Mouse (Mus musculus) kidney, embryonic 15.5 days (tissue): ENCODE results near the gene Neu3. TPM values are rescaled to one million over a fixed set of nuclear protein-coding genes. Genes with fewer than 3 reads are reported as not detected.
"Not testable (repeated sequence)": the region's sequence is repeated elsewhere in the genome, so short reads cannot be mapped to it uniquely, and the experiment has no call there.

ENCODE experiments used
- ATAC-seq: fragments of 200-750 bp; cut with Nextera tagmentation; replicated peaks from 2 replicates; pipeline ENCODE4 v1.8.0; 2017; ENCODE audit warnings: moderate TSS enrichment; ENCODE audit not compliant: low FRiP score
- H3K27ac ChIP-seq: fragments of 300-500 bp; sonication (generic); 2 replicates; pipeline ENCODE4 v1.5.1; 2015; ENCODE audit warnings: mild to moderate bottlenecking, inconsistent platforms
- H3K27me3 ChIP-seq: fragments of 300-500 bp; sonication (generic); 2 replicates; pipeline ENCODE4 v1.6.1; 2015; ENCODE audit warnings: inconsistent platforms
- H3K36me3 ChIP-seq: fragments of 300-500 bp; sonication (generic); 2 replicates; pipeline ENCODE4 v1.6.1; 2015; ENCODE audit warnings: inconsistent platforms
- H3K4me1 ChIP-seq: fragments of 300-500 bp; sonication (generic); 2 replicates; pipeline ENCODE4 v1.6.1; 2015; ENCODE audit warnings: inconsistent platforms
- H3K4me2 ChIP-seq: fragments of 300-500 bp; sonication (generic); 2 replicates; pipeline ENCODE4 v1.6.1; 2015; ENCODE audit warnings: moderate library complexity, mild to moderate bottlenecking, inconsistent platforms
- H3K4me3 ChIP-seq: fragments of 300-500 bp; sonication (generic); replicated peaks from 2 replicates; pipeline ENCODE4 v1.5.1; 2015; ENCODE audit warnings: mild to moderate bottlenecking, inconsistent platforms
- H3K9ac ChIP-seq: fragments of 300-500 bp; sonication (generic); 2 replicates; pipeline ENCODE4 v1.6.1; 2015; ENCODE audit warnings: mild to moderate bottlenecking, inconsistent platforms
- H3K9me3 ChIP-seq: fragments of 300-500 bp; sonication (generic); replicated peaks from 2 replicates; pipeline ENCODE4 v1.6.1; 2016; ENCODE audit warnings: inconsistent platforms
- WGBS: fragments of 180-500 bp; shearing (Covaris S2); methylation state at CpG from one replicate; pipeline ENCODE4 v1.1.7; 2015; ENCODE audit warnings: mixed read lengths; 5-methylcytosine and 5-hydroxymethylcytosine counted together
- polyA plus RNA-seq: library from polyadenylated mRNA; unstranded; fragments of >200 nt; fragmentation: Nextera tagmentation; extraction: Ambion mirVana; gene quantifications from 2 replicates; pipeline ENCODE4 v1.2.1, GENCODE M21; 2015

The Neu3 gene
- polyA plus RNA-seq, 1 experiment from 2014 or later: 3.1 TPM

- Histone ChIP-seq H3K4me3 (no peak overlapping the region), H3K9ac (no peak overlapping the region), H3K4me2 (peak overlapping the region; percentile 8; the same call in 1 of the 2 replicates), H3K4me1 (peaks cover 14% of the 10 kb centered on the region), H3K27ac (no peak overlapping the region), H3K36me3 (no peaks in the 10 kb centered on the region), H3K9me3 (no peaks in the 10 kb centered on the region), H3K27me3 (no peaks in the 10 kb centered on the region)
- no peak for ATAC-seq
- 65% methylated on average over 6 of the region's 6 CpGs for WGBS
These were observed 2.1 kb downstream of the Neu3 start for GRCm38 (mm10) chr7:99826096-99826495.

GRCm38 (mm10) chr7:99825511-99825910 is 2.7 kb downstream of the Neu3 start:
- no peak overlapping the region for H3K9ac ChIP-seq
- no peak overlapping the region for H3K27ac ChIP-seq
- H3K4me1 ChIP-seq: peaks cover 14% of the 10 kb centered on the region
- H3K4me3 ChIP-seq: no peak overlapping the region
- no peak overlapping the region for H3K4me2 ChIP-seq
- no peaks in the 10 kb centered on the region for H3K27me3 ChIP-seq
- H3K9me3 ChIP-seq: no peaks in the 10 kb centered on the region
- H3K36me3 ChIP-seq: no peaks in the 10 kb centered on the region
- no peak for ATAC-seq
- 85% methylated on average over 9 of the region's 9 CpGs for WGBS

- Histone ChIP-seq H3K4me2 (no peak overlapping the region), H3K27ac (no peak overlapping the region), H3K36me3 (no peaks in the 10 kb centered on the region), H3K27me3 (no peaks in the 10 kb centered on the region), H3K4me3 (no peak overlapping the region), H3K9me3 (no peaks in the 10 kb centered on the region), H3K4me1 (peaks cover 14% of the 10 kb centered on the region), H3K9ac (no peak overlapping the region)
- no peak for ATAC-seq
- 86% methylated on average over 16 of the region's 16 CpGs for WGBS
These were observed 3.4 kb downstream of the Neu3 start for GRCm38 (mm10) chr7:99824649-99825483.

GRCm38 (mm10) chr7:99823045-99823663 is 5.1 kb downstream of the Neu3 start:
- H3K9me3 ChIP-seq: no peaks in the 10 kb centered on the region
- no peak overlapping the region for H3K9ac ChIP-seq
- no peak overlapping the region for H3K4me2 ChIP-seq
- no peaks in the 10 kb centered on the region for H3K36me3 ChIP-seq
- H3K4me1 ChIP-seq: peaks cover 8% of the 10 kb centered on the region; the same call in 1 of the 2 replicates
- ATAC-seq: no peak
- WGBS: 88% methylated on average over 10 of the region's 10 CpGs
- 0 out of 2 replicates have a peak overlapping the region, but pooled peaks have one; percentile 22 for H3K27ac ChIP-seq
- H3K4me3 ChIP-seq: no peak overlapping the region
- no peaks in the 10 kb centered on the region for H3K27me3 ChIP-seq

- Histone ChIP-seq H3K4me1 (peaks cover 8% of the 10 kb centered on the region; the same call in 1 of the 2 replicates), H3K4me2 (no peak overlapping the region), H3K36me3 (no peaks in the 10 kb centered on the region), H3K27ac (0 out of 2 replicates have a peak overlapping the region, but pooled peaks have one; percentile 23), H3K9ac (no peak overlapping the region), H3K27me3 (no peaks in the 10 kb centered on the region), H3K4me3 (no peak overlapping the region), H3K9me3 (no peaks in the 10 kb centered on the region)
- ATAC-seq: peak; percentile 71; the same call in 1 of the 2 replicates
- 60% methylated on average over 5 of the region's 5 CpGs for WGBS
These were observed 5.8 kb downstream of the Neu3 start for GRCm38 (mm10) chr7:99822426-99822825.

GRCm38 (mm10) chr7:99821953-99822352 is 6.3 kb downstream of the Neu3 start:
- Histone ChIP-seq H3K36me3 (no peaks in the 10 kb centered on the region), H3K4me1 (peaks cover 8% of the 10 kb centered on the region; the same call in 1 of the 2 replicates), H3K9me3 (no peaks in the 10 kb centered on the region), H3K9ac (no peak overlapping the region), H3K4me3 (no peak overlapping the region), H3K4me2 (no peak overlapping the region), H3K27ac (no peak overlapping the region), H3K27me3 (no peaks in the 10 kb centered on the region)
- no peak for ATAC-seq
- 71% methylated on average over 2 of the region's 2 CpGs for WGBS

GRCm38 (mm10) chr7:99818181-99818725 is 10.0 kb downstream of the Neu3 start:
- not testable (repeated sequence) for H3K9me3 ChIP-seq, H3K36me3 ChIP-seq, ATAC-seq, H3K4me1 ChIP-seq, H3K9ac ChIP-seq, H3K27me3 ChIP-seq
- Histone ChIP-seq H3K4me2 (peak overlapping the region; percentile 44), H3K4me3 (0 out of 2 replicates have a peak overlapping the region, but pooled peaks have one; percentile 6), H3K27ac (peak overlapping the region; percentile 67)
- WGBS: 12% methylated on average over 9 of the region's 9 CpGs

GRCm38 (mm10) chr7:99813394-99813793 is 14.8 kb downstream of the Neu3 start:
- no peaks in the 10 kb centered on the region for H3K27me3 ChIP-seq
- H3K4me3 ChIP-seq: no peak overlapping the region
- no peak overlapping the region for H3K27ac ChIP-seq
- no peak overlapping the region for H3K9ac ChIP-seq
- H3K36me3 ChIP-seq: peaks cover 12% of the 10 kb centered on the region
- H3K4me1 ChIP-seq: 0 out of 2 replicates have a peak, but pooled peaks cover 3% of the 10 kb centered on the region
- ATAC-seq: no peak
- WGBS: 92% methylated on average over 11 of the region's 11 CpGs
- H3K4me2 ChIP-seq: no peak overlapping the region
- no peaks in the 10 kb centered on the region for H3K9me3 ChIP-seq

- no peak for ATAC-seq
- WGBS: 77% methylated on average over 4 of the region's 4 CpGs
These were observed 16.6 kb downstream of the Neu3 start for GRCm38 (mm10) chr7:99811661-99812060.

GRCm38 (mm10) chr7:99810814-99811213 is 17.4 kb downstream of the Neu3 start:
- Histone ChIP-seq H3K9ac (no peak overlapping the region), H3K27me3 (no peaks in the 10 kb centered on the region), H3K4me2 (no peak overlapping the region), H3K27ac (no peak overlapping the region), H3K4me3 (no peak overlapping the region), H3K9me3 (no peaks in the 10 kb centered on the region), H3K36me3 (peaks cover 12% of the 10 kb centered on the region), H3K4me1 (no peaks in the 10 kb centered on the region)
- no peak for ATAC-seq
- WGBS: 88% methylated on average over 2 of the region's 2 CpGs

More at GRCm38 (mm10) chr7:99811661-99812060, 16.6 kb downstream of the Neu3 start:
- H3K4me2 ChIP-seq: no peak overlapping the region
- H3K9me3 ChIP-seq: no peaks in the 10 kb centered on the region
- H3K36me3 ChIP-seq: peaks cover 12% of the 10 kb centered on the region
- H3K4me3 ChIP-seq: no peak overlapping the region
- H3K27me3 ChIP-seq: no peaks in the 10 kb centered on the region
- no peak overlapping the region for H3K9ac ChIP-seq
- no peaks in the 10 kb centered on the region for H3K4me1 ChIP-seq
- no peak overlapping the region for H3K27ac ChIP-seq

- not testable (repeated sequence) for H3K27ac ChIP-seq, ATAC-seq, H3K4me1 ChIP-seq, H3K4me2 ChIP-seq, H3K9me3 ChIP-seq, H3K9ac ChIP-seq, H3K36me3 ChIP-seq, H3K27me3 ChIP-seq, H3K4me3 ChIP-seq
- WGBS: 61% methylated on average over 7 of the region's 7 CpGs
These were observed 21.2 kb downstream of the Neu3 start for GRCm38 (mm10) chr7:99807043-99807442.

- Histone ChIP-seq H3K9me3 (no peaks in the 10 kb centered on the region), H3K9ac (no peak overlapping the region), H3K4me3 (no peak overlapping the region), H3K4me1 (no peaks in the 10 kb centered on the region), H3K36me3 (no peaks in the 10 kb centered on the region), H3K27ac (no peak overlapping the region), H3K4me2 (no peak overlapping the region), H3K27me3 (no peaks in the 10 kb centered on the region)
- no peak for ATAC-seq
- WGBS: 88% methylated on average over 1 of the region's 1 CpGs
These were observed 22.9 kb downstream of the Neu3 start for GRCm38 (mm10) chr7:99805340-99805739.
